Mouse (Mus musculus): ENCODE measurements around the gene Ttc39d. TPM values are rescaled to one million over a fixed set of nuclear protein-coding genes. Genes with fewer than 3 reads are reported as not detected.

Gene Ttc39d
- total and polyA plus RNA-seq, 2 experiments from 2014 or later = 0.08 TPM; not detected in 1

DNA sequence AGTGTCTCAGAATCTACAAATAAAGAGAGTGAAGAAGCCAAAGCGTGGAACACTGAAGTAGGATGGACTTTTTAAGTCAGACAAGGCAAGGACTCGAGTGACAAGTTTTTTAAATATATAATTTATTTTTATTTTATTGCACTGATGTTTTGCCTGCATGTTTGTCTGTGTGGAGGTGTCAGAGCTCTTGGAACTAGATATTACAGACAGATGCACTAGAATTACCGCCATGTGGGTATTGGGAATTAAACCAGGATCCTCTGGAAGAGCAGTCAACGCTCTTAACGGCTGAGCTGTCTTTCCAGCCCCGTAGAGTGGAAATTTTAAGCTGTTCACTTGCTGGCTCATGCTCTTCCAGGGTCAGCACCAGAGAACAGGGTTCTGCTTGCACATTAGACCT, 40.9 kb upstream of the Ttc39d start:
- Histone ChIP-seq H3K9ac (replicated peaks; ENCODE audit: low read depth, low read length) (no peak overlapping the region), H3K36me3 (replicated peaks; ENCODE audit: control insufficient read depth, insufficient read depth, low read length) (no peaks in the 10 kb centered on the region), H3K27me3 (ENCODE audit: control insufficient read depth, insufficient read depth, low read length) (no peaks in the 10 kb centered on the region), H3K9me3 (replicated peaks; ENCODE audit: control insufficient read depth, low read length) (no peaks in the 10 kb centered on the region), H3K4me1 (ENCODE audit: control insufficient read depth, insufficient read depth) (peaks cover 10% of the 10 kb centered on the region), H3K4me3 (ENCODE audit: low read depth, low read length) (no peak overlapping the region), H3K4me2 (ENCODE audit: low read depth, low read length) (no peak overlapping the region), H3K27ac (ENCODE audit: low read depth) (peak overlapping the region; percentile 49)
- ATAC-seq (ENCODE audit: insufficient read depth, low read depth) = no peak
- TF ChIP-seq CTCF (IDR thresholded peaks at IDR 0.05; ENCODE audit: low read depth) (no peak), EP300 (IDR thresholded peaks at IDR 0.05; ENCODE audit: low read depth) (no peak)
- 80% methylated on average over 6 of the region's 6 CpGs for WGBS
- no peak for DNase-seq (ENCODE audit: low spot score)

DNA sequence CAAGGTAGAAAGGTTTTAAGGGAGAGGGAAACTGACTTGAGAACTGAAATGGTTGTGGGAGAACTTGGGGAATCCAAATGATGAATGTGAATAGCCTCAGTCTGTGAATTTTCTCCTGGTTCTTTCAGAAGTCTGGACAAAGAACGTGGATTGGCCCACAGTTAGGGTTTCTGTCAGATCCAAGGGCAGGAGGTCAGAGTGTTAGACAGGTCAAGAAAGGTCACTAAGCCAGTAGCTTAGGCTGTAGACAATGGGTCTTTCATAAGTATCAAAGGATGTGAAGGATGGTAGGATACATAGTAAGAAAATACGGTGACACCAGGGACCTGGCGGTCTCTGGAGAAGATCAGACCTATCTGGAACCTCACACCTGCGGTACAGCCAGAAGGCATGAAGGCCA, 39.8 kb upstream of the Ttc39d start:
- no peak overlapping the region for H3K4me2 ChIP-seq (ENCODE audit: low read depth, low read length)
- no peak for ATAC-seq (ENCODE audit: insufficient read depth, low read depth)
- H3K27ac ChIP-seq (ENCODE audit: low read depth) = 0 out of 2 replicates have a peak overlapping the region, but pooled peaks have one; percentile 33
- no peaks in the 10 kb centered on the region for H3K27me3 ChIP-seq (ENCODE audit: control insufficient read depth, insufficient read depth, low read length)
- no peak for TF ChIP-seq EP300 (IDR thresholded peaks at IDR 0.05; ENCODE audit: low read depth)
- TF ChIP-seq CTCF (IDR thresholded peaks at IDR 0.05; ENCODE audit: low read depth) = no peak
- H3K4me3 ChIP-seq (ENCODE audit: low read depth, low read length) = no peak overlapping the region
- no peaks in the 10 kb centered on the region for H3K9me3 ChIP-seq (replicated peaks; ENCODE audit: control insufficient read depth, low read length)
- no peak for DNase-seq (ENCODE audit: low spot score)
- peaks cover 10% of the 10 kb centered on the region for H3K4me1 ChIP-seq (ENCODE audit: control insufficient read depth, insufficient read depth)
- WGBS = 70% methylated on average over 4 of the region's 4 CpGs
- H3K9ac ChIP-seq (replicated peaks; ENCODE audit: low read depth, low read length) = no peak overlapping the region
- H3K36me3 ChIP-seq (replicated peaks; ENCODE audit: control insufficient read depth, insufficient read depth, low read length) = no peaks in the 10 kb centered on the region

DNA sequence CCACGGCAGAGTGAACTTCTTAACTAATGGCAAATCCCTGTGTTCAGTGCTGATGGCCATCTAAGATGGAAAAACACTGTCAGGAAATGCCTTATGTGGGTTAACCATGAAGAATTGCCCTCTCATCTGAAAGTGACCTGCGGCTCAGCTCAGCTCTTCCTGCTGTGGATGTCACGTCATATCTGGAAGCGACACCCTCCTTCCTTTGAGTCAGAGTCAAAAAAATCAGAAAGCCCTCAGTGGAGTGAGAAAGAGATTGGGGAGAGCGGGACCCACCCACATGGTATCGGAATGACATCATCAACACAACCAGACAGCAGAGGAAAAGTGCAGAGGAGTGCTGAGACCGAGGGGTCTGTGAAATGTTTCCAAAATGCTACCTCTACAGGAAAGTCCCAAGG, 39.4 kb upstream of the Ttc39d start:
- no peaks in the 10 kb centered on the region for H3K9me3 ChIP-seq (replicated peaks; ENCODE audit: control insufficient read depth, low read length)
- 0 out of 2 replicates have a peak overlapping the region, but pooled peaks have one; percentile 33 for H3K27ac ChIP-seq (ENCODE audit: low read depth)
- TF ChIP-seq CTCF (IDR thresholded peaks at IDR 0.05; ENCODE audit: low read depth) (no peak), EP300 (IDR thresholded peaks at IDR 0.05; ENCODE audit: low read depth) (no peak)
- 0 out of 2 replicates have a peak, but pooled peaks have one; percentile 15 for ATAC-seq (ENCODE audit: insufficient read depth, low read depth)
- no peak overlapping the region for H3K4me3 ChIP-seq (ENCODE audit: low read depth, low read length)
- 32% methylated on average over 7 of the region's 7 CpGs for WGBS
- DNase-seq (ENCODE audit: low spot score) = peak; percentile 43
- H3K9ac ChIP-seq (replicated peaks; ENCODE audit: low read depth, low read length) = no peak overlapping the region
- H3K27me3 ChIP-seq (ENCODE audit: control insufficient read depth, insufficient read depth, low read length) = no peaks in the 10 kb centered on the region
- no peaks in the 10 kb centered on the region for H3K36me3 ChIP-seq (replicated peaks; ENCODE audit: control insufficient read depth, insufficient read depth, low read length)
- peaks cover 10% of the 10 kb centered on the region for H3K4me1 ChIP-seq (ENCODE audit: control insufficient read depth, insufficient read depth)
- H3K4me2 ChIP-seq (ENCODE audit: low read depth, low read length) = peak overlapping the region; percentile 40

DNA sequence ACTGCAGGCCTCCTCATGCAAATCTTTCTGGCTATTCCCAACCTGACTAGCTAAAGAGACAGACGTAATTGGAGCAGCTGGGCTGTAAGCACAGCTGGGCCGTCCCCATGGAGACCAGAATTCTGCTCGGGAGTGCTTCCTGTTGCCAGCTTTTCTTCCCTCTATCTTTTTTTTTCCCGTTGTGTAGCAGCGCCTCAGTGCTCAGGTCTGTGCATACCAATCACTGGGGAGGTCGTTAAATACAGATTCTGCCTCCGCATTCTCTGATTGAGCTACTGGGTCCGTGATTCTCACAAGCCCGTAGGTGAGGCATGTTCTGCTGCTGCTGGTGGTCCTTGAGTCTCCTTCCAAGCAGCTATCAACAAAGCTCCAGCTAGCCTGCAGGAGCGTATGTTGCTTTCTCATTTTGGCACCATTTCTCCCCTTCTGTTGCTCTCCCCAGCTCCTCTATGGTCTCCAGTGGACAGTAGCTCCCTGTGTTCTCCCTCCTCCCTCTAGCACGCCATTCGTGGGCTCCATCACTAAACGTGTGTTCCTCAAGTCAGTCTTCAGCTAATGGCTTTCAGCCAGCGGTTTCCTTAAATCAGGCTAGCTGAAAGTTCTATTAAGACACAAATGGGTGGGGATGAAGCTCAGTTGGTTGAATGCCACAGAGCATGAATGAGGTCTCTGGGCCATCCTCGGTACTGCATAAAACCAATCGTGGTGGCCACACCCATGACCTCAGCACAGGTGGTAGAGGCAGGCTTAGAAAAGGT, 38.7 kb upstream of the Ttc39d start:
- Histone ChIP-seq H3K27me3 (ENCODE audit: control insufficient read depth, insufficient read depth, low read length) (no peaks in the 10 kb centered on the region), H3K9me3 (replicated peaks; ENCODE audit: control insufficient read depth, low read length) (no peaks in the 10 kb centered on the region), H3K36me3 (replicated peaks; ENCODE audit: control insufficient read depth, insufficient read depth, low read length) (no peaks in the 10 kb centered on the region), H3K4me3 (ENCODE audit: low read depth, low read length) (no peak overlapping the region), H3K4me2 (ENCODE audit: low read depth, low read length) (peak overlapping the region; percentile 40), H3K4me1 (ENCODE audit: control insufficient read depth, insufficient read depth) (peaks cover 10% of the 10 kb centered on the region), H3K9ac (replicated peaks; ENCODE audit: low read depth, low read length) (no peak overlapping the region), H3K27ac (ENCODE audit: low read depth) (peak overlapping the region; percentile 40)
- 32% methylated on average over 16 of the region's 16 CpGs for WGBS
- no peak for TF ChIP-seq CTCF (IDR thresholded peaks at IDR 0.05; ENCODE audit: low read depth)
- no peak for TF ChIP-seq EP300 (IDR thresholded peaks at IDR 0.05; ENCODE audit: low read depth)
- peak; percentile 57 for DNase-seq (ENCODE audit: low spot score)
- ATAC-seq (ENCODE audit: insufficient read depth, low read depth) = peak; percentile 31; the same call in 1 of the 2 replicates

DNA sequence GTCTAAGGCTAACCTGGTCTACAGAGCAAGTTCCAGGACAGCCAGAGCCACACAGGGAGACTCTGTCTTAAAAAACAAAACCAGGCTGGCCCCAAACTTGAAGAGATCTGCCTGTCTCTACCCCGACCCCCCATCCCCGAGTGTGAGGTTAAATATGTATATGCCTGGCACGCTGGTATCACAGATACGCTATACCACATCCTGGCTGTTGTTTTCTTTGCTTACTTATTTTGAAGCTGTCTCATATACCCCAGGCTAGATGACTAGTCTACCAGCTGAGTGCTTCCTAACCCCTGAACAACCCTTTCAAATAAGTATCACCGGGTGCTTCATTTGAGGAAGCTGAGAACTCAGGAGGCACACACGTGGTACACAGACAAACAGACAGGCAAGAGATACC, 37.5 kb upstream of the Ttc39d start:
- H3K4me3 ChIP-seq (ENCODE audit: low read depth, low read length) = no peak overlapping the region
- peaks cover 10% of the 10 kb centered on the region for H3K4me1 ChIP-seq (ENCODE audit: control insufficient read depth, insufficient read depth)
- no peaks in the 10 kb centered on the region for H3K36me3 ChIP-seq (replicated peaks; ENCODE audit: control insufficient read depth, insufficient read depth, low read length)
- no peaks in the 10 kb centered on the region for H3K27me3 ChIP-seq (ENCODE audit: control insufficient read depth, insufficient read depth, low read length)
- DNase-seq (ENCODE audit: low spot score) (no peak), ATAC-seq (ENCODE audit: insufficient read depth, low read depth) (no peak)
- H3K4me2 ChIP-seq (ENCODE audit: low read depth, low read length) = no peak overlapping the region
- H3K9me3 ChIP-seq (replicated peaks; ENCODE audit: control insufficient read depth, low read length) = no peaks in the 10 kb centered on the region
- TF ChIP-seq EP300 (IDR thresholded peaks at IDR 0.05; ENCODE audit: low read depth) = no peak
- TF ChIP-seq CTCF (IDR thresholded peaks at IDR 0.05; ENCODE audit: low read depth) = no peak
- 90% methylated on average over 6 of the region's 6 CpGs for WGBS
- H3K27ac ChIP-seq (ENCODE audit: low read depth) = no peak overlapping the region
- no peak overlapping the region for H3K9ac ChIP-seq (replicated peaks; ENCODE audit: low read depth, low read length)
